Mouse (Mus musculus) skeletal muscle tissue, adult 2 months (tissue): Measurements from ENCODE around the gene Rpl10-ps3.

ENCODE experiments used
- DNase-seq: peaks from one replicate; pipeline ENCODE4 v3.0.0-alpha.2; 2012; ENCODE audit warnings: low read depth, low spot score

Rpl10-ps3 gene

DNA sequence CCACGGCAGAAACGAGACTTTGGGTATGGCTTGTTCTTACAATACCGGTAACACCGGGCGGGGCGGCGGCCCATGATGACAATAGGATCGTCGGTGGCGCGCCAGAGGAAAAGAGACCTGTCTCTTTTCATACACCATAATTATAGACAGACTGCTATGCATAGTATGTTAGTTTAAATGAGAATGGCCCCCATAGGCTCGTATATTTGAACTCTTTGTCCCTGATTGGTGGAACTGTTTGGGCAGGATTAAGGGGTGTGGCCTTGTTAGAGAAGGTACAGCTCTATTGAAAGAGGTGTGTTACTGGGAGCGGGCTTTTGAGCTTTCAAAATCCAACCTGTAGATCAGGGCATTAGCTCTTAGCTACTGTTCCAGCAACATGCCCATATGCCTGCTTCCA, at the start of gene Rpl10-ps3:
Rpl10-ps3 (minus strand) TSS at position 101 of the 400 bp plus-strand sequence.
- no peak for DNase-seq

DNA sequence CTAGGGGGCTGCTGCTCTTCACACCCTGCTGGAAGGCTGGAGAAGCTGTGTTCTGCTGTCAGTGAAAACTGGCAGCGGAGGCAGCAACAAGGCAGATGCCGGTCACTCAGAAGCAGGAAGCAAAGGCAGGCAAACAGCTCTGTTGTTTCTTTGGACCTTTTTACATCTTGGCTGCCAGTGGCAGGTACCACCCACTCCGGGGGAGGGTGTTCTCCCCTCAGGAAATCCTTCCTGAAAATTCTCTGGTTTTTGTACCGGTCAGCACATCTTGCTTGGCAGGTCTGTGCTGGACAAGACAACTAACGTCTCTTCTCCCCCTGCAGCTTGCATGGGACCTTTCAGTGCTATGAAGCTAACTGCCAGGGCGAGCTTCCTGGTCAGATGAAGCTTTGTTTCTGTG, 30.8 kb upstream of the Rpl10-ps3 start:
- DNase-seq, result no peak

DNA sequence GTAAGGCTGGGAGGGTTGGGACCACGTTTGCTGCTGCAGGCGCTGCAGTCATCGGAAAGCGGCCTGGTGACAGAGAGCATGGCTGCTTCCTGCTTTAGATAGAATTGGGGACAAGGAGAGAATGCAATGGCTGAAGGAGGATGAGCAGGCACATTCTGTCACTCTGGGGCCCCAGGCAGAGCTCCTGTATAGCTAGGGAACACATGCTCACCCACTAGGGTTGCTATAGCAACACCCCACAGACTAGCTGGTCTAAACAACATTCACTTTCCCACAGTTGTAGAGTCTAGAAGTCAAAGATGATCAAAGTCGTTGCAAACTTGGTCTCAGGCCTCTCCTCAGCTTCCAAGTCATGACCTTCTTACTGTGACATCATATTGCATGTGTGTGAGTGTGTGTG, 29.9 kb upstream of the Rpl10-ps3 start:
- DNase-seq, result no peak

DNA sequence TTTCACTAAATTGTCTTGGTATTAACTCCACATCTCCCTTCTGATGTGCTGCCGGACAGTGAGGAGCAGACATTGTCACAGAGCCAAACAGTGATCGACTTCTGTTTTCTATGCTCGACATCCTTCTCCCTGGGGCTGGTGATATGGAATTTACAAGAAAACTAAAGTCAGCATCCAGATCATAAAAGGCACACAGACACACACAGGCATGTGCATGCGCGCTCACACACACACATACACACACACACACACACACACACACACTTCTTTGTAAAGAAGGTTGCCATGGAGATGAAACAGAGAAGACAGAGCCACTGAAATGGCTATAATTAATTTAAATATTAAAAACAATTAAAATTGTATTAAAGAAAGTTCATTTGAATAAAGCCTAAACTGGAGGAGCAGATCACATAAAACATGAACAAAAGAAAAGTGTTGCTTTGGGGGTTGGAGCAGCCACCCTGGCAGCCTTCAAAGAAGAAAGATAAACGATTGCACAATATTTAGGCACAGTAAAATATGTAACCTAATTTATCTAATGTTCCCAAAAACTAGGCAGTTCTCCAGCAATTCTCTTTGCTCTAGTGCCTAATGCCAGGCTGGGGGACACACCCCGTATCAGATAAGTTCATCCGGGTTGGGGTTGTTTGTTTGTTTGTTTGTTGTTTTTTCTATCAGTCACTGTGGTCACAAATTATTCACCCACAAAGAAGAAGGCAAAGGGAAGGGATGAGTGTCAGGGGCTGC, 24.0 kb upstream of the Rpl10-ps3 start:
- no peak for DNase-seq

DNA sequence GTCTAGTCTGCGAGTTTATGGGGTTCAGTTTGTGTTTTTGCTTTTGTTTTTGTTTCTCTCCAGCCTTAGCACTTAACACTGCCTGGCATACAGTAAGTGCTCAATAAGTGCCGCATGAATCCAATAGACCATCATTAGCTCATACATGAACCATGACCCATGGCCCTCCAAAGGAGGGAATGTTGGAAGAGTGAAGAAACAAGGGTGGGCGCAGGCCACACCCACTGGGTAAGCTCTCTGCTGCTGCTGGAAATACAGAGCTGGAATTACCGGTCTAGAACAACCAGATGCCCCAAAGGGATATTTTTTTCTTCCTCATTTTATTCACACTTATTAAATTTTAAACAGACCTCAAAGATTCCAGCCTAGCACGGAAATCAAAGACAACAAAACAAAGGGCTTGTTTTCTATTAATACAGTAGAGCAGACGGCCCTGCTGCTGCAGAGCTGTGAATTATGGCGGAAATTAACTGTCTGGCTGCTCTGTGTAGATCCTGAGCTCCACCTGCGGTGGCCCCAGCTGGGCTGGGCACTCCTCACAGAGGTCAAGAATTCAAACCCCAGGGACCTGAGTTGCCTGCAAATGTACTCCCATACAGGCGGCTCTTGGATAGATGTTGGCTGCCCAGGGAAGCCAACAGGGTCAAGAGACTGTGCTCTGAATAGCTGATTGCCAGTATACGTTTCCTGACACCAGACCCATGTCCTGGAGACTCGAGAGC, 20.5 kb upstream of the Rpl10-ps3 start:
- no peak for DNase-seq

DNA sequence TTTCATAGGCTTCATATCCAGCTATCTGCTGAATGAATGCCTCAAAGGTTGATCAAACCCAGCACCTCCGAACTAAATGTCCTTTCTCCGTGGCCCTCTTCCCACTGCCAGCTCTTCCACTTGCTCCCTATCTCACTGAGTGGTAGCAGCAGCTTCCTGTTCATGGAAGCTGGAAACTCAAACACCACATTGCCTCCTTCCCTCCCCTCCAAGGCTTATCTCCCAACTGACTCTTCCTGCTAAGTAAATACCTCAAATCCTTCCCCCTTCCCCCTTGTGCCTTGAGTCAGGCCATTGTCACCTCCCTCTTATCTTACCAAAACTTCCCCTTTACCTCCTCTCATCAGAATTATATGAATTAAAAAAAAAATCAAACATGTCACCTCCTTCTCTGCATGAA, 19.2 kb upstream of the Rpl10-ps3 start:
- DNase-seq, result no peak

DNA sequence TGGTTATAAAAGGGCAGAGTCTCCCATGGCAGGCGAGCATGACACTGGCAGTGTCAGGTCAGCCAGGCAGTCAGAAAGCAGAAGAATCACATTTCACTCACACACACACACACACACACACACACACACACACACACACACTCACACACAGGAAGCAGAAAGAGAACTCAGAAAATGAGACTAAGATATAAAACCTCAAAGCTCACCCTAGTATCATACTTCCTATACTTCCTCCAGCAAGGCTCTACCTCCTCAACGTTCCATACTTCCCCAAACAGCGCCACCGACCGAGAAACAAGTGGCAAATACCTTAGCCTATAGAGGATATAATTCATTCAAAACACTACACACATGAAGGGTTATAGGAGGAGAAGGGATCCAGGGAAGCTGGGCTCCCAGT, 18.5 kb upstream of the Rpl10-ps3 start:
- no peak for DNase-seq

DNA sequence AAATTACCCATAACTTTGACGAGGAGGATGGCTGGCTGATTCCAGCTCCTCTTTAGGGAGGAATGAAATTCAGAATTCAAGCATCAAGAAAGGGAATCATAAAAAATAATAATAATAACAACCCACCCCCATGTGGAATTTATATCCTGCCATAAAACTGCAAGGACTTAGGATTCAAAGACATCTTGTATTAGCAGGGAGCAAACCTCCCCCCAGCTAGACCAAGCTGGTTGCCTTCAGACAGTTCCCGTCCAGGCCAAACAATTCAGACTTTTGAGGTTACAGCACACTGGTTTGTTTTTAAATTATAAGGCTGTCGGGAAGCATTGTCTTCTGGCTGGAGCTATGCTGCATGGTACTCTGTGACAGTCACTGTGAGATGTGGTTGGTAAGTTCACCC, 17.8 kb upstream of the Rpl10-ps3 start:
- no peak for DNase-seq

DNA sequence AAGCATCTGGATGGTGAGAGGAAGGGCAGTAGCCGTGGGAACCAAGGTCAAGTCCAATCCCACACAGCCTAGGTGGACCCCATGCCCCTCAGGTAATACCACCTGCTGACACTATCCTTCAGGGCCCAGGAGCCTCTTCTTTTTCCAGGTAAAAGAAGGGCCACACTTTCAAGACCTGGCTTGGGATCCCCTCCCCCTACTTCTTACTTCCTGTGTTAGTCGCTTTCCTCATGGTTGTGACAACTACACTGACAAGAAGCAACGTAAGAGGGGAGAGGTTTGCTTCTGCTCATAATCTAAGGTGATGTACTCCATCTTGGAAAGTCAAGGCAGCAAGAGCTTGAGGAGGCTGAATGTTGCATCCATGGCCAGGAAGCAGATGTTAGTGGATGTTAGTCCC, 15.6 kb upstream of the Rpl10-ps3 start:
- DNase-seq, result no peak

DNA sequence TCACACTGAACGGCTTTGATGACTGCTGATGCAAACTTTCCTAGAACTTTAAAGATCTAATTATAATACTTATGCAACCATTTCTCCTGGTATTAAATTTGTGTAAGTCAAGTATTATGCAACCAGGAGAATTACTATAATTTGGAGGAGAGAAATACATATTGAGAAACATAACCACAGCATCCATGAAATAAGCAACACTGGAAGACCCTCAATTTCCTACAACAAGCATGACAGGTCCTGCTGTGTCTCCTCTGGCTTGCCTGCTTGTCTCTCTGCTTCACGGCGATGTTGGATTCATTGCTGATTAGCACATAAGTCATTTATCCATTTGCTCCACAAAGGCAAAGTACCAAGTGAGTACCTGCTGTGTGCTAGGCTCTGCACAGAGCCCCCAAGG, 12.6 kb upstream of the Rpl10-ps3 start:
- no peak for DNase-seq

DNA sequence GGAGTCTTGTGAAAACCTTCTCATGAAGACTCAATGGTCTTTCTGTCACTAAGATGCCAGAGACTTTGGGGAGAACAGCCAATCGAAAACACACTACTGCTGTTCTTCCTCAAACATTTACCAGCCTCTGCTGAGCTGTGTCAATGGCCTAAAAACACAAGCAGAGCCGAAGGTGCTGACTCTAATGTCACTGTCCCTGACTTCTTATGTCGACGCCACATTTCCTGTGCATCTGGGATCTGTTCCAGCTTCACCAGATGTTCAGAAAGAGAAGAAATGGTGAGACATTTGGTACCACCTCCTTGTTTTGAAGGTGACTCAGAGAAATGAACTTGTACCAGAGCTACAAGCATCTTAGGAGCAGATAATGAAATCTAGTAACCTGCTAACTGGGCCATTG, 7.0 kb upstream of the Rpl10-ps3 start:
- DNase-seq, result no peak

DNA sequence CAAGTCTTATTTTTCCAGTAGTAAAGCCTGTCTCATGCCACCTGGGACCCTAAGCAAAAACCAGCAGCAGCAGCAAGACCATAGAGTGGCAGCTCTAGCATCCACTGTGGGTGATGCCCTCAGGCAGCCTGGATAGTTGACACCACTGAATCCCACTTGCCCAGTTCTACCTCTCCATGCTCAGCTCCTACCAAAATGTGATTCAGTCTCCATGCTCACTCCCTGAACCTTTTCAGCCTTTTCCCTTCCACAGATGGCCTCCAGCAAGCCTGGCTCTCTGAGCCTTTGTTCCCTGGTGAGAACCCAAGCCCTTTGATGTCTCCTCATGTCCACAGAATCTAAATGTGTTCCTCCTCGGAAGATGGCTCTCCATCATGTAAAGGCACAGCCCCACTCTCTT, 5.8 kb upstream of the Rpl10-ps3 start:
- DNase-seq, result no peak

DNA sequence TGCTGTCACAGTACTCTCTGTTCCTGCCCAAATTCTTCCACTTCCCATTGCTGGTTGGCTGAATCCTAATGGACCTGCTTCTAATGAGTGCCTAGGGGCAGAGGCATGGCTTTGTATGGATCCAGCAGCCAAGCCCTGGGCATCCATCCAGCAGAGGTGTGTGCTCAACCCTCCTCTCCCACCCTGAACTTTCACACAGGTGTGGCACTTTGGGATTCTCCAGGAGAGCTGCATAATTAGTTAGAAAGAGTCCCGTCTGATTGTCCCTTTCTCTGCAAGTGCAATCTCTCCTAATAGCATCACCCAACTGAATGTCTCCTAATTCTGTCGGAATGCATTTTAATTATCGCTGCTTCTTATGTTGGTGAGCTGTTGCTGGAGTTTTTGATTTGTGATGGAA, 4.4 kb upstream of the Rpl10-ps3 start:
- DNase-seq, result no peak

DNA sequence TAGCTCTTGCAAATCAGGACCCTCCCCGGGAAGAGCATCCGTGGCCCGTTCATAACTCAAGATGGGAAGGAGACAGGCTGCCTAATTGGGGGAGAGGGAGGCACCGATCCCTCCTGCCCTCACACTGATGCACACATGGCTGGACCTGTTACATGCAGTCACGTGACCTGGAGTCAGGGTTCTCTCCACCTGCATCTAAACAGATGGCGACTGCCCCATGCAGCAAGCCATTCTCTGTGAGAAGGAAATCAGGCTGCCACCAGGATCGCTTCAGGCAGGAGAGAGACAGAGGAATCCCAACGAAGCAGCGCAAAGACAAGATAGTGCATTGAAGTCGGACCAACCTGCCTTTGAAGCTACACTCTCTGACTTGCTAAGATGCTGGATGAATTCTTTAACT, 3.5 kb upstream of the Rpl10-ps3 start:
- no peak for DNase-seq

DNA sequence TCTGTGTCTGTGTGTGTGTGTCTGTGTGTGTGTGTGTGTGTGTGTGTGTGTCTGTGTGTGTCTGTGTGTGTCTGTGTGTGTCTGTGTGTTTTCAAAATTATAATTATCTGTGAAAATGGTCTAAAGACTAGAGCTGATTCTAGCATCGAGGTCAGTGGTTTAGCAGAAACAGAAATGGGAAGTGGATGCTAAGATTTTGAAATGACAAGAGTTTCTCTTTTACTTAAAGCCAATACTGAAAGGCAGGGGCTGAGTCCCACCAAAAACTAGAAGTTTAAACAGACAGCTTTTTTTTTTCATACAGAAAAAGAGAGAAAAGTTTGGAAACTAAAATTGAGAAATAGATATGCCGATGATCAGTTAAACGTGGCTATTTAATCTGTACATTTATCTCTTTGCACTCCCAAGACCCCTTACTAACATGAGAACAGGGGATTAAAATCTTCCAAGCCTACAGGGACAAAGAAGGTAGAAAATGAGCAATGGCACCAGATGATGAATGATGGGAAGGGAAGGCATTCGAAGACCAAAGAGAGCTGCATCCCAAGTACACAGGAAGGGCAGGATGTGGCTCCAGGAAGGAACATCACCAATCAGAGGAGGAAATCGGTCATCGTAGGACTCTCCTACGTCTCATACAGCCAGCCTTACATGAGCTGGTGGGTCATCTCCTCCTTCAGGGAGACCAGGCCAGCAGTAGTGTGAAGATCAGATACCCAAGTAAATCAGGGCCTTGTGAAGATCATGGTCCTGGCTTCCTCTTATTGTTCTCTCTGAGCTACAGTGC, 9.0 kb downstream of the Rpl10-ps3 start:
- no peak for DNase-seq

DNA sequence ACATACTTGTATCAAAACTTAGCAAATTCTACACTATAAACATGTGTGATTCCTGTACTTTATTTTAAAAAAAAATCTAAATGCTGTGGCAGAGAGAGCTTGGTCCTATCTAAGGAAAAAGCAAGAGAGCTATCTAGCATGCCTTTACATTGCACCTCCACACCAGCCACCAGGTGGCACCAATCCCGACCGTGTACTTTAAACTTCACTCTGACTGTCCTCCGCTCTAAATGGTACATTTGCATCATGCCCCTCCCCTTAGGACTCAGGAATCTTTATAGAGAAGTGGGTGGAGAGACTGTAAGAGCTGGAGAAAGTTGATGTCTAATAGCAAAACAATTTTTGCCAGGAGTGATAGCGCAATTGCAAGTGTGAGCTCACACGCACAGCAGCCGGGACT, 11.4 kb downstream of the Rpl10-ps3 start:
- DNase-seq, result peak; percentile 8

DNA sequence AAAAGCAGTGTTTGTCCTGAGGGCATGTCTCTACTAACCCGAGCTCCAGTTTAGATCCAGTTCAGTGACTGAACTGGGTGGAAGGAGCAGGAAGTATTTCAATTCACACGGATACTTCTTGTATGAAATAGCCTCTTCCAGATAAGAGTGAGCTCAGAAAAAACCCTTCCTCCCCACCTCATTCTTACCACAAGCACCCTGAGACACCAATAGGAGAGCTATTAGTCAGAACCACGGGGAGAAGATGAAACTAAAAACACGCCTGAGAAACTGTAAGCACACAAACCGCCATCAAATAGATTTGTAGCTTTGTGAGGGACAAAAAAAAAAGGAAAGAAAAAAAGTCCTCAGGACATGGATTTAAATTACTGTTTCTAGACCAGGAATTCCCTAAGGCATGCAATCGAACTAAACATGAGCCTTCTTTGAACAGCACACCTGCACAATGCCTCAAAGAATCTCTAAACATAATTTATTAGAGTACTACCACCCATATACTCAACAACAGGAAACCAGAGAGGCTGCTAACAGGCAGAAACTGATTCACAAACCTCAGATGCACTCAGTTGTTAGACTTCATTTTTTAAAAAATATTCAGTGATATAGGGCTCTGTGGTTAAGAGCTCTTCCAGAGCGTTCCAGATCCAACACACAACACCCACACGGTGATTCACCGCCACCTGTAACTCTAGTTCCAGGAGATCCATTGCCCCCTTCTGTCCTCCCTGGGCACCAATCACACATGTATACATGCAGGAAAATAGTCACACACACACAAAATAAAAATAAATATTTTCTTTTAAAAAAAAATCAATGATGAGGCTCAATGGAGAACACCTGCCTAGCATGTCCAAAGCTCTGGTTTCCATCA, 20.2 kb downstream of the Rpl10-ps3 start:
- no peak for DNase-seq

DNA sequence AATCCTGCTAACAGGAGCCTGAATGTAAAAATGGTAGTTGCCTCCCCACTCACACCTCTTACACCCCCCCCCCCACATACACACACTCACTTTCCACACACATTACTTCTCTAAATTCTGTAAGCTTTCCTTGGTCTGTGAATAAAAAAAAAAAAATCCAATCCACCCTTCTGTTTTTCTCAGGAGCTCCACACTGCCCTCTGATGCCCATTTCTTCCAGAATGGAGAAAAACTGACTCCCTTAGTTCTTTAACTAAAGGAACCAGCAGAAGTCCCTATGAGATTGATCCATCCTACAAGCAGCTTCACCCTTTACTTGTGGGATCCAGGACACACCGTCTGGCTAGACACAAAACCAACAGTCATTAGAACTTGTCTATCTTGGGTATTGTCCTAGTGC, 24.0 kb downstream of the Rpl10-ps3 start:
- no peak for DNase-seq

DNA sequence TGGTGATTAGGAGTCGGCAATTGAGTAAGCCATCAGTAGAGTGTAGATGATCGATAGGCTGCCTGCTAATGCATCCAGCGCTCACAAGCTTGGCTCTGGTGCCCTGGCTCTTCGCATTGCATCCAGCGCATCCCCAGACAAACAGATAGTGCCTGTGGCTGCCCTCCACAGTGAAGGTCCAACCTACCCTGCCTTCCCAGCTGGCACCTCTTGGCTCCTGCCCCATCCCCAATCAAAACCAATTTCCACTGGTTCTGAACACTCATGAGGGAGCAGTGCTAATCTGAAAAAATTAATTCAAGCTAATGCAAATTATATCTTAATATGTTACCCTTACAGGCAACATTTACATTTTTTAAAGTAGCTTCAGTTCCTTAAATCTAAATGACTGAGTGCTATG, 25.3 kb downstream of the Rpl10-ps3 start:
- no peak for DNase-seq

DNA sequence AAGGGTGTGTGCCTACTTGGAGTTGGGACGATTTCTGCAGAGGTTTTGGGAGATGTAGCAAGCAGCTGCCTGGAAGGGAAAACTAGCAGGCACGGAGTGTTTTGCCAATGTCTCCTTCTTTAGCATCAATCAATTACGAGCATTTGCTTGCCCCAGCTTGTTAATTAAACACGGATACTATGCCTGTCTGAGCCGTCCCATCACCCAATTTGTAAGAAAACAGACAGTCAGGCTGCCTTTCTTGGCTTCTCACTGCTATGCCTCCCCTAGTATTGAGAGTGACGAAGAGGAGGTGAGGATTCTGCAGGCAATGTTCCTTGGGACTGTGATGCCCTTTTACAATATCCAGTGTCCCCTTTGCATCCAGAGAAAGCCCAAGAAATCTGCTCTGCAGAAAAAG, 27.5 kb downstream of the Rpl10-ps3 start:
- DNase-seq, result no peak

DNA sequence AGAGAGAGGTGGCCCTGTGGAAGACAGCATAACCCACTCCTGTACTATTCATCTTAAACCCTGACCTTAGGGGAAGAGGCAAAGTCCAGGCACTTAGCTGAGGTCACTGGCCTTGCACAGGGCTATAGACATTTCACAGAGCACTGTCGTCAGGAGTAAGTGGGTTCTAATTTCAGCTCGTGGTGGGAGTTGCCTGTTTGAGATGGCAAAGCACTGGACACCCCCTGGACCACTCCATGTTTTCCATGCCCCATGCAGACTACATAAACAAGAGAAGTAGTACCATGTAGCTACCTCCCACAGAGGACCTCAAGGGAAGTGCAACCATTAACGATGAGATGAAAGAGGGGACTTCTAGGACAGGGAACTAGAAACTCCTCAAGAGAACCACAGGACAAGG, 29.1 kb downstream of the Rpl10-ps3 start:
- no peak for DNase-seq
